Mouse (Mus musculus) limb, embryonic 15.5 days (tissue): ENCODE measurements around the gene Cdhr4. TPM values are rescaled to one million over a fixed set of nuclear protein-coding genes. Genes with fewer than 3 reads are reported as not detected.

Experiments
- ATAC-seq: fragments of 200-750 bp; cut with Nextera tagmentation; 2 replicates; pipeline ENCODE4 v1.8.0; 2017; ENCODE audit warnings: low read depth, moderate TSS enrichment; ENCODE audit not compliant: insufficient number of reproducible peaks, low FRiP score, low TSS enrichment
- H3K27ac ChIP-seq: fragments of 300-500 bp; sonication (generic); 2 replicates; pipeline ENCODE4 v1.5.1; 2015; ENCODE audit warnings: moderate library complexity, mild to moderate bottlenecking, inconsistent platforms
- H3K27me3 ChIP-seq: fragments of 300-500 bp; sonication (generic); 2 replicates; pipeline ENCODE4 v1.6.1; 2015; ENCODE audit warnings: inconsistent platforms
- H3K36me3 ChIP-seq: fragments of 300-500 bp; sonication (generic); 2 replicates; pipeline ENCODE4 v1.6.1; 2015; ENCODE audit warnings: inconsistent platforms
- H3K4me1 ChIP-seq: fragments of 300-500 bp; sonication (generic); 2 replicates; pipeline ENCODE4 v1.6.1; 2015; ENCODE audit warnings: inconsistent platforms
- H3K4me2 ChIP-seq: fragments of 300-500 bp; sonication (generic); 2 replicates; pipeline ENCODE4 v1.6.1; 2015; ENCODE audit warnings: mild to moderate bottlenecking, inconsistent platforms
- H3K4me3 ChIP-seq: fragments of 300-500 bp; sonication (generic); 2 replicates; pipeline ENCODE4 v1.5.1; 2015; ENCODE audit warnings: mild to moderate bottlenecking, inconsistent platforms
- H3K9ac ChIP-seq: fragments of 300-500 bp; sonication (generic); 2 replicates; pipeline ENCODE4 v1.6.1; 2015; ENCODE audit warnings: inconsistent platforms
- H3K9me3 ChIP-seq: fragments of 300-500 bp; sonication (generic); 2 replicates; pipeline ENCODE4 v1.6.1; 2016; ENCODE audit warnings: inconsistent platforms
- WGBS: fragments of 180-500 bp; shearing (Covaris S2); methylation state at CpG from one replicate; pipeline ENCODE4 v1.1.7; 2015; 5-methylcytosine and 5-hydroxymethylcytosine counted together
- polyA plus RNA-seq: library from polyadenylated mRNA; unstranded; fragments of >200 nt; fragmentation: Nextera tagmentation; extraction: Ambion mirVana; gene quantifications from 2 replicates; pipeline ENCODE4 v1.2.1, GENCODE M21; 2015

Gene Cdhr4
- polyA plus RNA-seq, 1 experiment from 2014 or later, result 11.9 TPM

DNA sequence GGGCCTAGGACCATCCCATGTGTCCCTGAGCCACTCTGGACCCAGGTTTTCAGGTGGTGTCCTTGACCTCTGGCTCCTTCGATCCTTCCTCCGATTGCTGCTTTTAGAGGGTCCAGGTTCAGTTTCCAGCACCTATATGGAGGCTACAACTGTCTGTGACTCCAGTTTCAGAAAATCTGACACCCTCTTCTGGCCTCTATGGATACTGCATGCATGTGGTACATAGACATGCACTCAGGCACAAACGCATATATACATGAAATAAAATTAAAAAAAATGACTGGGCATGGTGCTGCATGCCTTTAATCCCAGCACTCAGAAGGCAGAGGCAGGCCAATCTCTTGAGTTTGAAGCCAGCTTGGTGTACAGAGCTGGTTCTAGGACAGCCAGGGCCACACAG is 35.6 kb downstream of the Cdhr4 start:
- H3K9ac ChIP-seq, result no peak overlapping the region
- H3K36me3 ChIP-seq, result peaks cover 61% of the 10 kb centered on the region
- no peak for ATAC-seq
- no peak overlapping the region for H3K4me3 ChIP-seq
- H3K4me2 ChIP-seq, result no peak overlapping the region
- WGBS, result 97% methylated on average over 3 of the region's 3 CpGs
- H3K27me3 ChIP-seq, result no peaks in the 10 kb centered on the region
- H3K27ac ChIP-seq, result no peak overlapping the region
- no peaks in the 10 kb centered on the region for H3K4me1 ChIP-seq
- H3K9me3 ChIP-seq, result no peaks in the 10 kb centered on the region

DNA sequence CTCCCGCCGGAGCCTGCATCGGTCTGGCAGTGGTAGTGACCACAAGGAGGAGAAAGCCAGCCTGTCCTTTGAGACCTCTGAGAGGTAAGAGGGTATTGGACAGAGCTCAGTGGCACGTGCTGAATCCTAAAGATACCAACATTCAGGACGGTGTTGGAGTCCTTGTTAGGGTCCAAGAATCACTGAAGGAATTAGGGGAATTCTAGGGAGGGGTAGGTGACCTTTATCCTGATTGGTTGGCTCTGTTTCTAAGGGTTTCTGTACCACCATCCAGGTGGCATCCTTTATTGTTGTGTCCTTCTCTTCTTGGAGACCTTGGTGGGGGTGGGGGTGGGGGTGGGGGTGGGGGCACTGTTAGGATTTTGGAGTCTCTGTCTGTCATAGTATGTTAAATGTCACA is 39.8 kb downstream of the Cdhr4 start:
- no peak overlapping the region for H3K4me3 ChIP-seq
- H3K9ac ChIP-seq, result no peak overlapping the region
- no peak for ATAC-seq
- 92% methylated on average over 5 of the region's 5 CpGs for WGBS
- no peaks in the 10 kb centered on the region for H3K9me3 ChIP-seq
- no peak overlapping the region for H3K4me2 ChIP-seq
- H3K27ac ChIP-seq, result no peak overlapping the region
- no peaks in the 10 kb centered on the region for H3K4me1 ChIP-seq
- H3K36me3 ChIP-seq, result peaks cover 56% of the 10 kb centered on the region
- no peaks in the 10 kb centered on the region for H3K27me3 ChIP-seq

DNA sequence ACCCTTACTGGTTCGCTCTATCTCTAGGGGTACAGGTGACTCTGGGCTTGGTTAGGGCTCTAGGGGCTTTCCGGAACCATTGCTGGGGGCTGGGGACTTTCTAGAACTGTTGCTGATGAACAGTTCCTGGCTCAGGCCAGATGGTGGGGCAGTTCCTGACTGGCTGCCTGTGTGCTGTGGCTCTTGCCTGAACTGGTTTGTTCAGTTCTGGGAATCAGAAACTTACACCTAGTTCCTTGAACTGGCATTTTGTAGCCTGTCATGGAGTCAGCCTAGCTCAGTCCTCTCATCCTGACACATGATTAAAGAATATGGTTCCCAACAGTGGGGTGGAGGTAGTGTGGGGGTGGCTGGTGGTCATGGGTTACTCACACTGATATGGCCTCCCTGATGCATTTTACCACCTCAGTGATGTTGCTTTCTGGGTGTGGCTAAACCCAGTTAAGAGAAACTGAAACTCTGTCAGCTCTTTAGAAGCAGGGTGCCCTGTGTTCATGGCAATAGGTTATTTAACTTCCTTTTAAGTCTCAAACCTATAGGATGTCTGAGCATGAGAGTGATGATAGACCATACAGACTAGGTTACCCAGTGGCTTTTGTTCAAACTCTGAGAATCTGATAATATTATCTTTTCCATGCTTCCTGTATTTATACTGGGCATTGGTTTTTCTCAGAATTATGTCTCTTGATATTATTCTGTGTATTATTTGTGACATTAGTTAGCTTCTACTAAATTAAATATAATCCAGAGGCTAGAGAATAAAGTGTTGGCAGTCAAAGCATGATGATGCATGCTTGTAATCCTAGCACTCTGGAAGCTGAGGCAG is 43.2 kb downstream of the Cdhr4 start:
- H3K36me3 ChIP-seq, result peaks cover 48% of the 10 kb centered on the region
- H3K27me3 ChIP-seq, result no peaks in the 10 kb centered on the region
- no peak for ATAC-seq
- H3K4me3 ChIP-seq, result no peak overlapping the region
- peak overlapping the region; percentile 38; the same call in 1 of the 2 replicates for H3K27ac ChIP-seq
- H3K9me3 ChIP-seq, result no peaks in the 10 kb centered on the region
- H3K4me1 ChIP-seq, result no peaks in the 10 kb centered on the region
- no peak overlapping the region for H3K9ac ChIP-seq
- 92% methylated on average over 2 of the region's 2 CpGs for WGBS
- no peak overlapping the region for H3K4me2 ChIP-seq

DNA sequence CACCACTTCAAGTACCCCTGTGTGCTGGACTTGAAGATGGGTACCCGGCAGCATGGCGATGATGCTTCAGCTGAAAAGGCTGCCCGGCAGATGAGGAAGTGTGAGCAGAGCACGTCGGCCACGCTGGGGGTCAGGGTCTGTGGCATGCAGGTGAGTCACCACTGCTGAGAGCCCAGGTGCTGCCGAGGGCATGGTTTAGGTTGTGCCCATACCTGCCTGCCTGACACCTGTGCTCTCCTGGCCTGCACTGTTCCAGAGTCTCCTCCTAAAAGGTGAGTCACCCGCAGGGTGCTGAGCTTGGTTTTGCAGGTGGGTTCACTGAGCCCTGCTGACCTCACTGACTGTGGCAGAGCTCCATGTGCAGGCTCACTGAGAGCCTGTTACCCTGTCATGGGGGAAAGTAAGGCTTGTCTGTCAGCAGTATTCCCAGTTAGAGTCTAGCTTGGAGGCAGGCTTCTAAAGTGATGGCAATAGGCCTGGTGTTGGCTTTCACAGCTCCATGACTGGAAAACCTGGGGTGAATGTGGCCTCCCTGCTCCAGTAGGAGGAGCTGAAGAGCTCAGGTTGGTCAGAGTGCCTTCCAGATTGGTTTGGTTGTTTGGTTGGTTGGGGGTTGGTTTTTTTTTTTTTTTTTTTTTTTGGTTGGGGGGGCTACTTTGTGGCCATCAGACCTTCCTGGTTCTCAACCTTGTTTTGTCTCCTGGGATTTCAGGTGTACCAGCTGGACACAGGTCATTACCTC is 52.6 kb downstream of the Cdhr4 start:
- Histone ChIP-seq H3K4me2 (no peak overlapping the region), H3K4me1 (peaks cover 18% of the 10 kb centered on the region), H3K36me3 (peaks cover 67% of the 10 kb centered on the region), H3K9me3 (no peaks in the 10 kb centered on the region), H3K4me3 (no peak overlapping the region), H3K27me3 (no peaks in the 10 kb centered on the region), H3K9ac (no peak overlapping the region), H3K27ac (no peak overlapping the region)
- no peak for ATAC-seq
- WGBS, result 95% methylated on average over 8 of the region's 8 CpGs

DNA sequence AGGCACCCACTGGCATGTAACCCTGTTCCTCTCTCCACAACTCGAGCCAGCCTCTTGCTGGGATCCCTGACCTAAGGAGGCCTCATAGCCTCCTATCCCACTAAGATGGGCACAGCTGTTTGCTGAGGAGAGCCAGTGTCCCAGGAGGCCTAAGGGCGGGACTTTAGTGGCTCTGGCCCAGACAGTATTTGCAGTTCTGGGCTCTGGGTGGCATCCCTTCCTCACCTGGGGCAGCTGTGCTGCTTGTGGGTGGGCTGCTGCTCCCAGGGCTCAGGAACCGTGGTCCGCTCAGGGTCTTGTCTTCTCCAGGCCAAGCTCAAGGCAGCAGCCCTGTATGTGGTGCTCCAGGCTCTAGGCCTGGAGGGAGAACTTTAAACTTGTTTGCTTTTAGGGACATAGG is 54.3 kb downstream of the Cdhr4 start:
- WGBS, result 84% methylated on average over 4 of the region's 4 CpGs
- no peaks in the 10 kb centered on the region for H3K27me3 ChIP-seq
- ATAC-seq, result no peak
- no peak overlapping the region for H3K9ac ChIP-seq
- no peaks in the 10 kb centered on the region for H3K9me3 ChIP-seq
- no peak overlapping the region for H3K4me3 ChIP-seq
- peaks cover 68% of the 10 kb centered on the region for H3K36me3 ChIP-seq
- H3K4me1 ChIP-seq, result peaks cover 34% of the 10 kb centered on the region
- H3K27ac ChIP-seq, result no peak overlapping the region
- H3K4me2 ChIP-seq, result no peak overlapping the region

DNA sequence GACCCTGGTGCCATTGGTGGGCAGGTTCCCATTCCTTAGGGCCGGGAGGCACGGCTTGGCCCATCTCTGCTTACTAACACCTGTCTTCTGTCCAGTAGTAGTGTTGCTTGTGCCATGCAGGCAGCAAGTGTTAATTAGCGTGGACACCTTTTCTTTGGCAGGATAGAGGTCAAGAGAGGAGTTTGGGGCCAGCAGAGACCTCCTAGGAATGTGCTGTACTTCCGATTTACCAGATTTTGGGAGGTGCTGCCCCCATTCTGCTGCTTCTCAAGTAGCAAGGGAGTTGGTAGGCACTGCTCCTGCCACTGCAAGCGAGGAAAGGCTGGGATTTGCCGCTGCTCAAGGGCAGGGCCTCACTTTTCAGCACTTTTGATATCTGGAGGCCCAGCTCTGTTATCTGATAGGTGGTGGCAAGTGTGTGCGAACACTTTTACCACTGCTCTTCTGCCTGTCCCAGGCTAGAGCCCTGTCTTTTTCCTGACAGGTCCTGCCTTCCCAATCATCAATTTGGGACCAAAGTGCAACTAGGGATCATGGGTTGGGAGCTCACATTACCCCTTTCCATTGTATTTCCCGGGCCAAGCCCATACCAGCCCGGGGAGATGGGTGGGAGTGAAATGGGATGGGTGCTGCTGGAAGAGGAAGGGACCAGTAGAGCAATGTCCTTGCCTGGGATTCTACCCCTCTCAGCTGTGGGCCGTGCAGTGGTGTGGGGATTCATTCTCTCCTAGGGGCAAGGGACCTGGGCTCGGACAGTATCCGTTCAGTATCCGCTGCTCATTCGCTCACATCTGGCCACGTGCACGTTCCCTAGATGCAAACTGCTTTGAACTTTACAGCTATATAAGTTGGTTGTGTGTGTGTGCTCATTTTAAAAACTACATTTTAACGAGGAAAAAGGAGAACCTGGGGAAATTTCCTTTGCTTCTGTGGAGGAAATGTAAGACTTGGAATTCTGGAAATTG is 55.6 kb downstream of the Cdhr4 start:
- H3K9ac ChIP-seq, result 0 out of 2 replicates have a peak overlapping the region, but pooled peaks have one; percentile 35
- H3K4me1 ChIP-seq, result peaks cover 47% of the 10 kb centered on the region
- peaks cover 61% of the 10 kb centered on the region for H3K36me3 ChIP-seq
- 45% methylated on average over 17 of the region's 17 CpGs for WGBS
- H3K4me2 ChIP-seq, result peak overlapping the region; percentile 75
- ATAC-seq, result no peak
- no peaks in the 10 kb centered on the region for H3K27me3 ChIP-seq
- peak overlapping the region; percentile 79 for H3K4me3 ChIP-seq
- H3K27ac ChIP-seq, result peak overlapping the region; percentile 85
- H3K9me3 ChIP-seq, result no peaks in the 10 kb centered on the region

DNA sequence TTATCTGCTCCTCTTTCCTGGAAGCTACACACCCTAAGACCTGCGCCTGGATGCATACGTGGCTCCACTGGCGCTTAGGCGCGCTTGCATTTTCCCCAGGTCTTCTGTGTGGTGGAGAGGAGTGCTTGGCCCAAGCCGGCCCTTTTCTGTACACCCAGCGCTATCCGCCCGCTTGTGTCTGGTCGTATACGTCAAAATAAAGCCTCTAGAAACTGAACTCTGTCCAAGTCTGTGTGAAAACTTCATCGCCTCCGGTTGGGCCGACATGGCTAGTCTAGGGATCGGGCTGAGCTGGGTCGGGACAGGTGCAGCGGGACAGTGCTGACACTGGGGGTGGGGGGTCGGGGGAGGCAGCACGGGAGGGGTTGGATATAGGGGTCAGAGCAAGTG is 56.3 kb downstream of the Cdhr4 start:
- Histone ChIP-seq H3K4me2 (peak overlapping the region; percentile 75), H3K27me3 (no peaks in the 10 kb centered on the region), H3K9ac (peak overlapping the region; percentile 35; the same call in 1 of the 2 replicates), H3K4me1 (peaks cover 53% of the 10 kb centered on the region), H3K27ac (peak overlapping the region; percentile 85), H3K36me3 (peaks cover 57% of the 10 kb centered on the region), H3K4me3 (peak overlapping the region; percentile 79), H3K9me3 (no peaks in the 10 kb centered on the region)
- no peak; the same call in 1 of the 2 replicates for ATAC-seq
- WGBS, result under 1% methylated on average over 19 of the region's 19 CpGs

DNA sequence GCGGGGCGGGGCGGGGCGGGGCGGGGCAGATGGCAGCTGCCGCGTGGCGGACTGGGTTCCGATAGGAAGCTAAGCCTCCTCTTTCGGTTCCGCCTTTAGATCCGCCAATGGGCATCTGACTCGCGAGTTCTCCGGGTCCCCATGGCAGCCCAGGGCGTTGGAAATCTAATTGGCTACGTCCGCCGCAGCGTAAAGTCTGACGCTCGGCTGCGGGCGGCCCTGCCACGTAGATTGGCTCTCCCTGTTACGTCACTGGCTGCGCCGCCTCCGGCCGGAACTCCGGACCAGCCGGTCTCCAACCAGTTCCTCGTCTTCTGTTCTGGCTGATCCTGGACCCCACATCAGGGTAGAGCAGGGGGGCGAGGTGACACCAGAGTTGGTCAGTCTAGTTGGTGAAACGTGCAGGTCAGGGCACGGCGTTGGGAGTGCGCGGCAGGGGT is 56.7 kb downstream of the Cdhr4 start, which contains the start of gene Gmppb:
TSS of gene Gmppb (plus strand) at position 227 of the 440 bp plus-strand sequence.
- H3K27me3 ChIP-seq, result no peaks in the 10 kb centered on the region
- no peaks in the 10 kb centered on the region for H3K9me3 ChIP-seq
- H3K27ac ChIP-seq, result peak within 1 kb of the TSS; percentile 85
- WGBS, result under 1% methylated on average over 36 of the region's 39 CpGs
- ATAC-seq, result peak; percentile 92
- peaks cover 60% of the 10 kb centered on the region for H3K36me3 ChIP-seq
- peaks cover 57% of the 10 kb centered on the region for H3K4me1 ChIP-seq
- peak within 1 kb of the TSS; percentile 75 for H3K4me2 ChIP-seq
- peak within 1 kb of the TSS; percentile 79 for H3K4me3 ChIP-seq
- H3K9ac ChIP-seq, result peak within 1 kb of the TSS; percentile 62

Other genes starting within 250 kb of the Cdhr4 start
- gene Rbm5, start 221.5 kb upstream of the Cdhr4 start, polyA plus RNA-seq, result 193 and 212 TPM in 2 replicates
- gene Rbm6, start 119.3 kb upstream of the Cdhr4 start, polyA plus RNA-seq, result 71.7 and 72.2 TPM in 2 replicates
- gene Mon1a, start 104.3 kb upstream of the Cdhr4 start, polyA plus RNA-seq, result 15.9 and 16.9 TPM in 2 replicates
- 7.0 and 10.3 TPM in 2 replicates for gene Mst1r, start 85.6 kb upstream of the Cdhr4 start, polyA plus RNA-seq
- not detected in 2 replicates for gene Actl11, start 64.0 kb upstream of the Cdhr4 start, polyA plus RNA-seq
- 5.8 and 6.7 TPM in 2 replicates for gene Camkv, start 56.8 kb upstream of the Cdhr4 start, polyA plus RNA-seq
- gene Traip, start 42.4 kb upstream of the Cdhr4 start, polyA plus RNA-seq, result 16.1 and 19.5 TPM in 2 replicates
- gene Uba7, start 17.0 kb upstream of the Cdhr4 start, polyA plus RNA-seq, result 22.7 and 24.9 TPM in 2 replicates
- 6.9 and 7.4 TPM in 2 replicates for gene Gm20661, start 9.4 kb upstream of the Cdhr4 start, polyA plus RNA-seq
- gene Inka1, start 6.6 kb upstream of the Cdhr4 start, polyA plus RNA-seq, result 97.7 and 99.9 TPM in 2 replicates
- gene Gm20662, start 3.9 kb downstream of the Cdhr4 start, polyA plus RNA-seq, result 0.10 and 0.51 TPM in 2 replicates
- gene Ip6k1, start 10.0 kb downstream of the Cdhr4 start, polyA plus RNA-seq, result 56.0 and 64.3 TPM in 2 replicates
- 46.7 and 52.4 TPM in 2 replicates for gene Gmppb, start 56.7 kb downstream of the Cdhr4 start, polyA plus RNA-seq
- gene Amigo3, start 60.7 kb downstream of the Cdhr4 start, polyA plus RNA-seq, result 4.4 and 4.7 TPM in 2 replicates
- 2.2 and 3.5 TPM in 2 replicates for gene Mst1, start 87.9 kb downstream of the Cdhr4 start, polyA plus RNA-seq
- gene Rnf123, start 90.8 kb downstream of the Cdhr4 start, polyA plus RNA-seq, result 25.5 and 30.4 TPM in 2 replicates
- 41.8 and 45.4 TPM in 2 replicates for gene Apeh, start 102.1 kb downstream of the Cdhr4 start, polyA plus RNA-seq
- gene Bsn, start 197.9 kb downstream of the Cdhr4 start, polyA plus RNA-seq, result 0.76 and 0.82 TPM in 2 replicates